Mouse (Mus musculus) urinary bladder, adult 2 months (tissue): ENCODE results near the gene Iqsec1. TPM values are rescaled to one million over a fixed set of nuclear protein-coding genes. Genes with fewer than 3 reads are reported as not detected.

Experiments used
- DNase-seq: peaks from one replicate; pipeline ENCODE4 v3.0.0; 2022; ENCODE audit warnings: low spot score
- polyA plus RNA-seq: library from polyadenylated mRNA; depleted of rRNA; stranded (reverse); fragments of >200 nt; gene quantifications from 2 replicates; pipeline ENCODE4 v1.2.3, GENCODE M21; 2012

Gene Iqsec1
- polyA plus RNA-seq, 1 experiment, result 48.8 TPM

- no peak for DNase-seq
Measured at GRCm38 (mm10) chr6:90813526-90813925, 175.0 kb downstream of the Iqsec1 start.

GRCm38 (mm10) chr6:90812584-90812983 is 175.9 kb downstream of the Iqsec1 start:
- DNase-seq, result no peak

GRCm38 (mm10) chr6:90812072-90812471 is 176.4 kb downstream of the Iqsec1 start:
- DNase-seq, result no peak

- DNase-seq, result no peak
Measured at GRCm38 (mm10) chr6:90810576-90810975, 177.9 kb downstream of the Iqsec1 start.

GRCm38 (mm10) chr6:90809960-90810362 is 178.5 kb downstream of the Iqsec1 start:
- no peak for DNase-seq

- no peak for DNase-seq
Measured at GRCm38 (mm10) chr6:90809077-90809840, 179.2 kb downstream of the Iqsec1 start.

- no peak for DNase-seq
Measured at GRCm38 (mm10) chr6:90808544-90808943, 179.9 kb downstream of the Iqsec1 start.

GRCm38 (mm10) chr6:90808134-90808533 is 180.4 kb downstream of the Iqsec1 start:
- DNase-seq, result no peak

- no peak for DNase-seq
Measured at GRCm38 (mm10) chr6:90807581-90807980, 180.9 kb downstream of the Iqsec1 start.

- DNase-seq, result no peak
Measured at GRCm38 (mm10) chr6:90806743-90807142, 181.7 kb downstream of the Iqsec1 start.

GRCm38 (mm10) chr6:90805101-90805500 is 183.4 kb downstream of the Iqsec1 start:
- DNase-seq, result no peak

- DNase-seq, result no peak
Measured at GRCm38 (mm10) chr6:90804646-90805045, 183.8 kb downstream of the Iqsec1 start.

- no peak for DNase-seq
Measured at GRCm38 (mm10) chr6:90802604-90803003, 185.9 kb downstream of the Iqsec1 start.

GRCm38 (mm10) chr6:90802058-90802457 is 186.4 kb downstream of the Iqsec1 start:
- DNase-seq, result no peak

- no peak for DNase-seq
Measured at GRCm38 (mm10) chr6:90800825-90801224, 187.7 kb downstream of the Iqsec1 start.

GRCm38 (mm10) chr6:90799116-90799515 is 189.4 kb downstream of the Iqsec1 start:
- no peak for DNase-seq

- no peak for DNase-seq
Measured at GRCm38 (mm10) chr6:90798201-90798600, 190.3 kb downstream of the Iqsec1 start.

GRCm38 (mm10) chr6:90796902-90797596 is 191.4 kb downstream of the Iqsec1 start:
- DNase-seq, result no peak

- DNase-seq, result no peak
Measured at GRCm38 (mm10) chr6:90790901-90791300, 197.6 kb downstream of the Iqsec1 start.

GRCm38 (mm10) chr6:90789520-90789919 is 199.0 kb downstream of the Iqsec1 start:
- DNase-seq, result no peak

- DNase-seq, result no peak
Measured at GRCm38 (mm10) chr6:90787587-90787986, 200.9 kb downstream of the Iqsec1 start.

GRCm38 (mm10) chr6:90787036-90787435 is 201.4 kb downstream of the Iqsec1 start:
- DNase-seq, result no peak

GRCm38 (mm10) chr6:90786589-90786988 is 201.9 kb downstream of the Iqsec1 start:
- DNase-seq, result no peak
